Mouse (Mus musculus) hindbrain, embryonic 11.5 days (tissue): ENCODE data around the gene Gm7682. TPM values are rescaled to one million over a fixed set of nuclear protein-coding genes. Genes with fewer than 3 reads are reported as not detected.
"Not testable (repeated sequence)": the region's sequence is repeated elsewhere in the genome, so short reads cannot be mapped to it uniquely, and the experiment has no call there.

ENCODE experiments used
- ATAC-seq: fragments of 200-750 bp; cut with Nextera tagmentation; 2 replicates; pipeline ENCODE4 v1.8.0; 2017; ENCODE audit warnings: mild to moderate bottlenecking, moderate TSS enrichment, moderate library complexity; ENCODE audit not compliant: low FRiP score
- DNase-seq: peaks from one replicate; pipeline ENCODE4 v3.0.0-alpha.2; 2015; ENCODE audit warnings: low spot score
- H3K27ac ChIP-seq: fragments of 300-500 bp; sonication (generic); 2 replicates; pipeline ENCODE4 v1.5.1; 2014; ENCODE audit warnings: mild to moderate bottlenecking, low read depth, low read length
- H3K27me3 ChIP-seq: fragments of 300-500 bp; sonication (generic); 2 replicates; pipeline ENCODE4 v1.6.1; 2014; ENCODE audit warnings: mild to moderate bottlenecking, low read length, moderate library complexity, mixed read lengths; ENCODE audit not compliant: control insufficient read depth, insufficient read depth
- H3K36me3 ChIP-seq: fragments of 300-500 bp; sonication (generic); 2 replicates; pipeline ENCODE4 v1.6.1; 2014; ENCODE audit warnings: mild to moderate bottlenecking, low read length, moderate library complexity, mixed read lengths; ENCODE audit not compliant: control insufficient read depth, insufficient read depth
- H3K4me1 ChIP-seq: fragments of 300-500 bp; sonication (generic); replicated peaks from 2 replicates; pipeline ENCODE4 v1.6.1; 2014; ENCODE audit warnings: low read length, mixed read lengths; ENCODE audit not compliant: control insufficient read depth, insufficient read depth
- H3K4me2 ChIP-seq: fragments of 300-500 bp; sonication (generic); replicated peaks from 2 replicates; pipeline ENCODE4 v1.6.1; 2014; ENCODE audit warnings: mild to moderate bottlenecking, low read depth, low read length
- H3K4me3 ChIP-seq: fragments of 300-500 bp; sonication (generic); 2 replicates; pipeline ENCODE4 v1.5.1; 2014; ENCODE audit warnings: low read depth, low read length
- H3K9ac ChIP-seq: fragments of 300-500 bp; sonication (generic); 2 replicates; pipeline ENCODE4 v1.6.1; 2014; ENCODE audit warnings: low read depth, low read length
- H3K9me3 ChIP-seq: fragments of 300-500 bp; sonication (generic); 2 replicates; pipeline ENCODE4 v1.6.1; 2016; ENCODE audit warnings: low read length; ENCODE audit not compliant: control insufficient read depth
- WGBS: fragments of 180-500 bp; shearing (Covaris S2); extraction: QIAGEN DNeasy Blood & Tissue Kit; methylation state at CpG from one replicate; pipeline ENCODE4 v1.1.7; 2014; 5-methylcytosine and 5-hydroxymethylcytosine counted together
- polyA plus RNA-seq: library from polyadenylated mRNA; unstranded; fragments of >200 nt; fragmentation: Nextera tagmentation; extraction: Ambion mirVana; gene quantifications from 2 replicates; pipeline ENCODE4 v1.2.1, GENCODE M21; 2014

Gm7682 gene
- polyA plus RNA-seq, result not detected in 2 replicates

DNA sequence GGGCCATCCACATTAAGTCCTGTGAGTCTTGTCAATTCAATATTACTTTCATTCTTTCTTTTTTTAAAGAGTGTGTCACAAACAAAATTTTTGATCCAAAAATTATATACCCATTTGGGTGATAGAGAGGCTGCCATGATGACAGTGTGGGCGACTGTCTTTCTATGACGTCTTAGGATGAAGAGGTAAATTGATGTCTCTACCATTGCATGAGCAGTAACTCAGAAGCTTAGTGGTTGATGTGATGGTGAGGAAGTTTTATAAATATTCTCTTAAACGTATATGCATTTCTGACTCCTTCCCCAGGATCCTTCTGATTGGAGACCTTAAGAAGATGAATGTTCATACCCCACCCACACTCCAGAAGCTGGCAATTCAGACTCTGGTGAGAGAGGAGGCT lies at the start of gene Gm7682:
Gene Gm7682, plus strand, starts transcription at position 301 of the 400 bp plus-strand sequence.
- DNase-seq, H3K4me2 ChIP-seq, H3K4me1 ChIP-seq, H3K4me3 ChIP-seq, H3K27ac ChIP-seq, ATAC-seq, H3K36me3 ChIP-seq, H3K9me3 ChIP-seq, H3K27me3 ChIP-seq, H3K9ac ChIP-seq: not testable (repeated sequence)
- WGBS, result no CpG with 5 or more reads among the region's 3 CpGs

Other genes starting within 250 kb of the Gm7682 start
- gene Gm3106, start 227.8 kb upstream of the Gm7682 start, polyA plus RNA-seq, result not detected in 2 replicates
- 0.20 TPM in 1 of 2 replicates, not detected in the other for gene A430089I19Rik, start 139.0 kb upstream of the Gm7682 start, polyA plus RNA-seq
- gene Gm6502, start 131.3 kb upstream of the Gm7682 start, polyA plus RNA-seq, result not detected in 2 replicates
- not detected in 2 replicates for gene AA792892, start 106.0 kb upstream of the Gm7682 start, polyA plus RNA-seq
- gene Gm3139, start 80.5 kb downstream of the Gm7682 start, polyA plus RNA-seq, result not detected in 2 replicates
- gene Gm3147, start 170.6 kb downstream of the Gm7682 start, polyA plus RNA-seq, result not detected in 2 replicates
- gene Gm6509, start 178.2 kb downstream of the Gm7682 start, polyA plus RNA-seq, result not detected in 2 replicates
- not detected in 2 replicates for gene Gm6205, start 202.6 kb downstream of the Gm7682 start, polyA plus RNA-seq